Mouse (Mus musculus) hindbrain, embryonic 16.5 days (tissue): ENCODE results near the gene Lrrc40. TPM values are rescaled to one million over a fixed set of nuclear protein-coding genes. Genes with fewer than 3 reads are reported as not detected.

Experiments
- ATAC-seq: fragments of 200-750 bp; cut with Nextera tagmentation; 2 replicates; pipeline ENCODE4 v1.8.0; 2017; ENCODE audit warnings: moderate TSS enrichment, moderate library complexity
- H3K27ac ChIP-seq: fragments of 300-500 bp; sonication (generic); 2 replicates; pipeline ENCODE4 v1.5.1; 2014; ENCODE audit warnings: low read depth, mild to moderate bottlenecking, control low read depth, low read length, moderate library complexity
- H3K27me3 ChIP-seq: fragments of 300-500 bp; sonication (generic); replicated peaks from 2 replicates; pipeline ENCODE4 v1.6.1; 2014; ENCODE audit warnings: low read length; ENCODE audit not compliant: control insufficient read depth, insufficient read depth
- H3K36me3 ChIP-seq: fragments of 300-500 bp; sonication (generic); 2 replicates; pipeline ENCODE4 v1.6.1; 2014; ENCODE audit warnings: mild to moderate bottlenecking, low read length, moderate library complexity, mixed read lengths; ENCODE audit not compliant: control insufficient read depth, insufficient read depth
- H3K4me1 ChIP-seq: fragments of 300-500 bp; sonication (generic); 2 replicates; pipeline ENCODE4 v1.6.1; 2014; ENCODE audit warnings: low read depth, low read length; ENCODE audit not compliant: control insufficient read depth, insufficient read depth
- H3K4me2 ChIP-seq: fragments of 300-500 bp; sonication (generic); 2 replicates; pipeline ENCODE4 v1.6.1; 2014; ENCODE audit warnings: mild to moderate bottlenecking, low read length, control low read depth, moderate library complexity
- H3K4me3 ChIP-seq: fragments of 300-500 bp; sonication (generic); 2 replicates; pipeline ENCODE4 v1.5.1; 2014; ENCODE audit warnings: mild to moderate bottlenecking, low read length, control low read depth, moderate library complexity
- H3K9ac ChIP-seq: fragments of 300-500 bp; sonication (generic); 2 replicates; pipeline ENCODE4 v1.6.1; 2014; ENCODE audit warnings: low read depth, mild to moderate bottlenecking, control low read depth, low read length, moderate library complexity
- H3K9me3 ChIP-seq: fragments of 300-500 bp; sonication (generic); 2 replicates; pipeline ENCODE4 v1.6.1; 2014; ENCODE audit warnings: mild to moderate bottlenecking, low read length, moderate library complexity; ENCODE audit not compliant: control insufficient read depth
- WGBS: fragments of 180-500 bp; shearing (Covaris S2); extraction: QIAGEN DNeasy Blood & Tissue Kit; methylation state at CpG from one replicate; pipeline ENCODE4 v1.1.7; 2014; 5-methylcytosine and 5-hydroxymethylcytosine counted together
- polyA plus RNA-seq: library from polyadenylated mRNA; unstranded; fragments of >200 nt; fragmentation: Nextera tagmentation; extraction: Ambion mirVana; gene quantifications from 2 replicates; pipeline ENCODE4 v1.2.1, GENCODE M21; 2015

Lrrc40 gene
- polyA plus RNA-seq: 45.6 and 52.8 TPM in 2 replicates

GRCm38 (mm10) chr3:158036329-158036988 is at the start of gene Lrrc40, which contains the start of gene Srsf11:
Gene Lrrc40, plus strand, starts transcription at chr3:158036662.
Gene Srsf11, minus strand, starts transcription at chr3:158036639.
- ATAC-seq: peak; percentile 97
- Histone ChIP-seq H3K27ac (peak within 1 kb of the TSS; percentile 87), H3K36me3 (no peaks in the 10 kb centered on the region)

GRCm38 (mm10) chr3:157993322-157993721 is 43.1 kb upstream of the Lrrc40 start:
- H3K27ac ChIP-seq: no peak overlapping the region
- H3K36me3 ChIP-seq: no peaks in the 10 kb centered on the region; the same call in 1 of the 2 replicates
- ATAC-seq: no peak
- H3K27me3 ChIP-seq: no peaks in the 10 kb centered on the region
- no peaks in the 10 kb centered on the region for H3K4me1 ChIP-seq
- H3K4me3 ChIP-seq: no peak overlapping the region
- H3K9ac ChIP-seq: no peak overlapping the region
- H3K4me2 ChIP-seq: no peak overlapping the region
- no peaks in the 10 kb centered on the region for H3K9me3 ChIP-seq

More at GRCm38 (mm10) chr3:158036329-158036988, at the start of gene Lrrc40, which contains the start of gene Srsf11:
- H3K9me3 ChIP-seq: no peaks in the 10 kb centered on the region
- peak within 1 kb of the TSS; percentile 91 for H3K9ac ChIP-seq
- H3K4me3 ChIP-seq: peak within 1 kb of the TSS; percentile 95
- peak within 1 kb of the TSS; percentile 77 for H3K4me2 ChIP-seq
- H3K27me3 ChIP-seq: no peaks in the 10 kb centered on the region
- WGBS: under 1% methylated on average over 55 of the region's 55 CpGs
- H3K4me1 ChIP-seq: peaks cover 25% of the 10 kb centered on the region

GRCm38 (mm10) chr3:157995726-157996125 is 40.7 kb upstream of the Lrrc40 start:
- Histone ChIP-seq H3K4me2 (no peak overlapping the region), H3K9ac (no peak overlapping the region), H3K4me3 (no peak overlapping the region), H3K36me3 (no peaks in the 10 kb centered on the region; the same call in 1 of the 2 replicates), H3K4me1 (no peaks in the 10 kb centered on the region), H3K27ac (no peak overlapping the region), H3K27me3 (no peaks in the 10 kb centered on the region), H3K9me3 (no peaks in the 10 kb centered on the region)
- no peak for ATAC-seq
- 95% methylated on average over 2 of the region's 2 CpGs for whole genome bisulfite sequencing

GRCm38 (mm10) chr3:157998742-157999369 is 37.6 kb upstream of the Lrrc40 start:
- H3K36me3 ChIP-seq: peaks cover 6% of the 10 kb centered on the region
- H3K9me3 ChIP-seq: no peaks in the 10 kb centered on the region
- no peak overlapping the region for H3K27ac ChIP-seq
- H3K4me1 ChIP-seq: no peaks in the 10 kb centered on the region
- ATAC-seq: no peak
- H3K4me3 ChIP-seq: no peak overlapping the region
- H3K4me2 ChIP-seq: no peak overlapping the region
- no peak overlapping the region for H3K9ac ChIP-seq
- H3K27me3 ChIP-seq: no peaks in the 10 kb centered on the region
- WGBS: 73% methylated on average over 1 of the region's 1 CpGs

GRCm38 (mm10) chr3:158008647-158009046 is 27.8 kb upstream of the Lrrc40 start:
- H3K4me1 ChIP-seq: no peaks in the 10 kb centered on the region
- no peak overlapping the region for H3K27ac ChIP-seq
- no peaks in the 10 kb centered on the region for H3K9me3 ChIP-seq
- no peaks in the 10 kb centered on the region for H3K27me3 ChIP-seq
- H3K9ac ChIP-seq: no peak overlapping the region
- 83% methylated on average over 1 of the region's 1 CpGs for WGBS
- H3K36me3 ChIP-seq: peaks cover 32% of the 10 kb centered on the region
- no peak overlapping the region for H3K4me3 ChIP-seq
- no peak overlapping the region for H3K4me2 ChIP-seq
- ATAC-seq: no peak

GRCm38 (mm10) chr3:158009762-158010320 is 26.6 kb upstream of the Lrrc40 start:
- Histone ChIP-seq H3K27me3 (no peaks in the 10 kb centered on the region), H3K4me1 (no peaks in the 10 kb centered on the region), H3K4me2 (no peak overlapping the region), H3K9ac (no peak overlapping the region), H3K27ac (no peak overlapping the region), H3K36me3 (peaks cover 25% of the 10 kb centered on the region), H3K9me3 (no peaks in the 10 kb centered on the region), H3K4me3 (no peak overlapping the region)
- whole genome bisulfite sequencing: 58% methylated on average over 1 of the region's 1 CpGs
- ATAC-seq: peak; percentile 60

GRCm38 (mm10) chr3:158031371-158031925 is 5.0 kb upstream of the Lrrc40 start:
- H3K36me3 ChIP-seq: no peaks in the 10 kb centered on the region
- peak overlapping the region; percentile 95 for H3K9ac ChIP-seq
- ATAC-seq: peak; percentile 94
- H3K27me3 ChIP-seq: no peaks in the 10 kb centered on the region
- H3K4me3 ChIP-seq: peak overlapping the region; percentile 97
- peak overlapping the region; percentile 92 for H3K27ac ChIP-seq
- H3K4me2 ChIP-seq: peak overlapping the region; percentile 75
- WGBS: under 1% methylated on average over 44 of the region's 61 CpGs
- H3K9me3 ChIP-seq: no peaks in the 10 kb centered on the region
- H3K4me1 ChIP-seq: peaks cover 22% of the 10 kb centered on the region

GRCm38 (mm10) chr3:158032106-158032505 is 4.4 kb upstream of the Lrrc40 start:
- Histone ChIP-seq H3K27ac (no peak overlapping the region), H3K9ac (peak overlapping the region; percentile 95), H3K4me3 (peak overlapping the region; percentile 97), H3K4me2 (peak overlapping the region; percentile 75), H3K4me1 (peaks cover 22% of the 10 kb centered on the region), H3K9me3 (no peaks in the 10 kb centered on the region), H3K36me3 (no peaks in the 10 kb centered on the region), H3K27me3 (no peaks in the 10 kb centered on the region)
- no peak for ATAC-seq
- 5% methylated on average over 4 of the region's 4 CpGs for WGBS

- peaks cover 25% of the 10 kb centered on the region for H3K4me1 ChIP-seq
- H3K27ac ChIP-seq: peak overlapping the region; percentile 87
- 2% methylated on average over 11 of the region's 11 CpGs for WGBS
- no peaks in the 10 kb centered on the region for H3K36me3 ChIP-seq
- no peaks in the 10 kb centered on the region for H3K27me3 ChIP-seq
- peak overlapping the region; percentile 71 for H3K4me2 ChIP-seq
- H3K9me3 ChIP-seq: no peaks in the 10 kb centered on the region
- H3K4me3 ChIP-seq: peak overlapping the region; percentile 95
- ATAC-seq: no peak
- H3K9ac ChIP-seq: peak overlapping the region; percentile 91
Measured at GRCm38 (mm10) chr3:158035866-158036265, 596 bp upstream of the Lrrc40 start.
